Mouse (Mus musculus): ENCODE data around the gene Pole.

Pole gene

GRCm38 (mm10) chr5:110344524-110344923 is 58.4 kb downstream of the Pole start, which contains the start of gene Lrcol1:
Gene Lrcol1, plus strand, starts transcription at chr5:110344730.
- DNase-seq (ENCODE audit: low spot score): no peak

GRCm38 (mm10) chr5:110345553-110345952 is 59.4 kb downstream of the Pole start:
- no peak for DNase-seq (ENCODE audit: low spot score)

- no peak for DNase-seq (ENCODE audit: low spot score)
Measured at GRCm38 (mm10) chr5:110347006-110347405, 60.9 kb downstream of the Pole start.

- no peak for DNase-seq (ENCODE audit: low spot score)
Measured at GRCm38 (mm10) chr5:110354716-110355115, 68.6 kb downstream of the Pole start.

GRCm38 (mm10) chr5:110357531-110358179 is 71.5 kb downstream of the Pole start:
- DNase-seq (ENCODE audit: low spot score): peak; percentile 73

- no peak for DNase-seq (ENCODE audit: low spot score)
Measured at GRCm38 (mm10) chr5:110361465-110361864, 75.4 kb downstream of the Pole start.

GRCm38 (mm10) chr5:110362813-110363178 is 76.7 kb downstream of the Pole start:
- no peak for DNase-seq (ENCODE audit: low spot score)

- DNase-seq (ENCODE audit: low spot score): peak; percentile 57
Measured at GRCm38 (mm10) chr5:110363179-110363821, 77.2 kb downstream of the Pole start.

- no peak for DNase-seq (ENCODE audit: low spot score)
Measured at GRCm38 (mm10) chr5:110363822-110364545, 77.9 kb downstream of the Pole start.

- DNase-seq (ENCODE audit: low spot score): peak; percentile 61
Measured at GRCm38 (mm10) chr5:110376802-110377433, 90.8 kb downstream of the Pole start.

- no peak for DNase-seq (ENCODE audit: low spot score)
Measured at GRCm38 (mm10) chr5:110378181-110378583, 92.1 kb downstream of the Pole start.

GRCm38 (mm10) chr5:110379086-110379485 is 93.0 kb downstream of the Pole start:
- no peak for DNase-seq (ENCODE audit: low spot score)

GRCm38 (mm10) chr5:110379823-110380222 is 93.7 kb downstream of the Pole start:
- no peak for DNase-seq (ENCODE audit: low spot score)

GRCm38 (mm10) chr5:110384491-110384890 is 98.4 kb downstream of the Pole start:
- DNase-seq (ENCODE audit: low spot score): no peak

- no peak for DNase-seq (ENCODE audit: low spot score)
Measured at GRCm38 (mm10) chr5:110385263-110385662, 99.2 kb downstream of the Pole start.

GRCm38 (mm10) chr5:110386371-110387330 is 100.5 kb downstream of the Pole start:
- no peak for DNase-seq (ENCODE audit: low spot score)
